Mouse (Mus musculus) embryonic fibroblast, embryonic 13.5 days (primary cell): ENCODE results near the gene Srl.

Experiments
- CTCF ChIP-seq: IDR thresholded peaks from 2 replicates; pipeline ENCODE4 v1.5.1; 2011; ENCODE audit warnings: mild to moderate bottlenecking, control low read depth, low read length, moderate library complexity, borderline replicate concordance; ENCODE audit not compliant: insufficient read depth
- POLR2A ChIP-seq: IDR thresholded peaks from 2 replicates; pipeline ENCODE4 v1.6.1; 2011; ENCODE audit warnings: low read depth, mild to moderate bottlenecking, control low read depth, low read length, moderate library complexity

GRCm38 (mm10) chr16:4436738-4437137 is 104.9 kb downstream of the Srl start:
- no peak for TF ChIP-seq CTCF
- TF ChIP-seq POLR2A: no peak
